Mouse (Mus musculus) spleen, adult 2 months (tissue): ENCODE data around the gene Apba3.

Source experiments
- CTCF ChIP-seq: fragments of 200-500 bp; IDR thresholded peaks from 2 replicates; pipeline ENCODE4 v1.5.1; 2011; ENCODE audit warnings: mild to moderate bottlenecking, inconsistent platforms; ENCODE audit not compliant: insufficient read depth, insufficient read length, insufficient replicate concordance; ENCODE audit errors: extremely low read depth
- POLR2A ChIP-seq: fragments of 200-500 bp; IDR thresholded peaks from 2 replicates; pipeline ENCODE4 v1.6.1; 2011; ENCODE audit warnings: low read depth, low read length, inconsistent platforms

- TF ChIP-seq CTCF (no peak), POLR2A (no peak)
Measured at GRCm38 (mm10) chr10:81247804-81248203, 19.0 kb upstream of the Apba3 start.
